Mouse (Mus musculus): ENCODE measurements around the gene C4b. TPM values are rescaled to one million over a fixed set of nuclear protein-coding genes. Genes with fewer than 3 reads are reported as not detected.
"Not testable (repeated sequence)": the region's sequence is repeated elsewhere in the genome, so short reads cannot be mapped to it uniquely, and the experiment has no call there.

C4b gene
- 10 to 100 TPM; 29.6 to 32.7 TPM for total RNA-seq (2021)
- long read RNA-seq, experiment 1, full-length matches to known transcripts: 4 of 10 reads
- long read RNA-seq, experiment 1, partial matches to known transcripts: 5 of 10 reads
- long read RNA-seq, experiment 1, other reads (novel, unspliced or antisense): 1 of 10 reads
- long read RNA-seq, experiment 2, full-length matches to known transcripts: 10 of 22 reads
- long read RNA-seq, experiment 2, partial matches to known transcripts: 11 of 22 reads
- long read RNA-seq, experiment 2, other reads (novel, unspliced or antisense): 1 of 22 reads

- no peak for DNase-seq (ENCODE audit: low spot score in 2 of 2)
These were observed at the start of gene C4b for GRCm38 (mm10) chr17:34743719-34744118. Gene C4b (minus strand): TSS chr17:34743882.

- peak; percentile 10 to 40 for DNase-seq (ENCODE audit: low spot score in 2 of 2)
These were observed 34.1 kb upstream of the C4b start for GRCm38 (mm10) chr17:34777680-34778325.

GRCm38 (mm10) chr17:34761471-34761870, 17.8 kb upstream of the C4b start:
- no peak for DNase-seq (ENCODE audit: low spot score in 2 of 2)

GRCm38 (mm10) chr17:34746531-34746930, 2.8 kb upstream of the C4b start:
- no peak for DNase-seq (ENCODE audit: low spot score in 2 of 2)

- DNase-seq (ENCODE audit: low spot score in 2 of 2): not testable (repeated sequence)
These were observed 1.5 kb upstream of the C4b start for GRCm38 (mm10) chr17:34745166-34745565.

GRCm38 (mm10) chr17:34744611-34745010, 929 bp upstream of the C4b start:
- not testable (repeated sequence) for DNase-seq (ENCODE audit: low spot score in 2 of 2)

GRCm38 (mm10) chr17:34744206-34744605, 524 bp upstream of the C4b start:
- no peak for DNase-seq (ENCODE audit: low spot score in 2 of 2)

GRCm38 (mm10) chr17:34740280-34740679, 3.4 kb downstream of the C4b start:
- DNase-seq (ENCODE audit: low spot score in 2 of 2): no peak

- not testable (repeated sequence) for DNase-seq (ENCODE audit: low spot score in 2 of 2)
These were observed 4.0 kb downstream of the C4b start for GRCm38 (mm10) chr17:34739708-34740107.

- not testable (repeated sequence) for DNase-seq (ENCODE audit: low spot score in 2 of 2)
These were observed 6.2 kb downstream of the C4b start for GRCm38 (mm10) chr17:34737466-34737865.

- not testable (repeated sequence) for DNase-seq (ENCODE audit: low spot score in 2 of 2)
These were observed 13.7 kb downstream of the C4b start for GRCm38 (mm10) chr17:34729779-34730553.

GRCm38 (mm10) chr17:34729155-34729554, 14.5 kb downstream of the C4b start:
- DNase-seq (ENCODE audit: low spot score in 2 of 2): not testable (repeated sequence)

- DNase-seq (ENCODE audit: low spot score in 2 of 2): no peak
These were observed 15.8 kb downstream of the C4b start for GRCm38 (mm10) chr17:34727887-34728286.

GRCm38 (mm10) chr17:34723066-34723465, 20.6 kb downstream of the C4b start:
- no peak for DNase-seq (ENCODE audit: low spot score in 2 of 2)

GRCm38 (mm10) chr17:34722238-34722637, 21.4 kb downstream of the C4b start:
- DNase-seq (ENCODE audit: low spot score in 2 of 2): not testable (repeated sequence)

GRCm38 (mm10) chr17:34719886-34720285, 23.8 kb downstream of the C4b start:
- not testable (repeated sequence) for DNase-seq (ENCODE audit: low spot score in 2 of 2)

GRCm38 (mm10) chr17:34717401-34717800, 26.3 kb downstream of the C4b start:
- no peak for DNase-seq (ENCODE audit: low spot score in 2 of 2)

GRCm38 (mm10) chr17:34716247-34716646, 27.4 kb downstream of the C4b start:
- DNase-seq (ENCODE audit: low spot score in 2 of 2): no peak

- DNase-seq (ENCODE audit: low spot score in 2 of 2): not testable (repeated sequence)
These were observed 28.2 kb downstream of the C4b start for GRCm38 (mm10) chr17:34715451-34715850.

GRCm38 (mm10) chr17:34714908-34715445, 28.7 kb downstream of the C4b start:
- DNase-seq (ENCODE audit: low spot score in 2 of 2): not testable (repeated sequence)

GRCm38 (mm10) chr17:34714181-34714907, 29.3 kb downstream of the C4b start:
- not testable (repeated sequence) for DNase-seq (ENCODE audit: low spot score in 2 of 2)
